Mouse (Mus musculus) splenic B cell, adult 2 months (primary cell): ENCODE data around the gene Cpox.
A peak's percentile ranks its signal among the peaks of the same experiment; 100 is the strongest.
"Not testable (repeated sequence)": the region's sequence is repeated elsewhere in the genome, so short reads cannot be mapped to it uniquely, and the experiment has no call there.

Experiments
- DNase-seq: peaks from one replicate; pipeline ENCODE4 v3.0.0-alpha.2; 2011; ENCODE audit warnings: low read depth, low spot score
- H3K27me3 ChIP-seq: 2 replicates; pipeline ENCODE4 v1.6.1; 2012; ENCODE audit warnings: mild to moderate bottlenecking, low read length, moderate library complexity, mixed read lengths; ENCODE audit not compliant: control insufficient read depth, poor library complexity, insufficient read depth, severe bottlenecking
- H3K36me3 ChIP-seq: 2 replicates; pipeline ENCODE4 v1.6.1; 2012; ENCODE audit warnings: mild to moderate bottlenecking, low read length, moderate library complexity, mixed read lengths; ENCODE audit not compliant: control insufficient read depth, poor library complexity, insufficient read depth, severe bottlenecking

Gene Cpox

DNA sequence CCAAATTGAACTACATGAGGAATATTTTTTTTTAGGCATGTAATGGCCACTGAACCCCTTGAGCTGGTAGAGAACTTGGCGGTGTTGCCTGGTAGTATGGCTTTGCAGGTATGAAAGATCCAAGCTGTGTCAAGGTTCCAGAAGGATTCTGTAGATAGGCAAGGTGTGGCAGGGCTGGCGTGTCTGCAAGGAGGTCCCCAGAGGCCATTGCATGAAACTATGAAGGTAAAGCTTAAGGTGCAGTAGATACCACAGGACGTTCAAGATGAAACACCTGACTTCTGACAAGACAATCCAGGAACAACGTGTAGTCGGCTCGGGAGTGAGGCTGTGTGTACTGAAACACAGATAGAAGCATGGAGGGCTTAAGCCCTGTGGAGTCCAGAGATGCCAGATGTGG, 11.4 kb upstream of the Cpox start:
- no peaks in the 10 kb centered on the region for H3K36me3 ChIP-seq
- no peak for DNase-seq
- no peaks in the 10 kb centered on the region for H3K27me3 ChIP-seq

GRCm38 (mm10) chr16:58661826-58662225, 8.3 kb upstream of the Cpox start:
- no peaks in the 10 kb centered on the region for H3K27me3 ChIP-seq
- no peaks in the 10 kb centered on the region for H3K36me3 ChIP-seq
- DNase-seq, result no peak

GRCm38 (mm10) chr16:58662287-58662791, 7.8 kb upstream of the Cpox start:
- no peak for DNase-seq
- H3K36me3 ChIP-seq, result no peaks in the 10 kb centered on the region
- H3K27me3 ChIP-seq, result no peaks in the 10 kb centered on the region

GRCm38 (mm10) chr16:58663021-58663420, 7.1 kb upstream of the Cpox start:
- Histone ChIP-seq H3K36me3 (no peaks in the 10 kb centered on the region), H3K27me3 (no peaks in the 10 kb centered on the region)
- DNase-seq, result peak; percentile 61

DNA sequence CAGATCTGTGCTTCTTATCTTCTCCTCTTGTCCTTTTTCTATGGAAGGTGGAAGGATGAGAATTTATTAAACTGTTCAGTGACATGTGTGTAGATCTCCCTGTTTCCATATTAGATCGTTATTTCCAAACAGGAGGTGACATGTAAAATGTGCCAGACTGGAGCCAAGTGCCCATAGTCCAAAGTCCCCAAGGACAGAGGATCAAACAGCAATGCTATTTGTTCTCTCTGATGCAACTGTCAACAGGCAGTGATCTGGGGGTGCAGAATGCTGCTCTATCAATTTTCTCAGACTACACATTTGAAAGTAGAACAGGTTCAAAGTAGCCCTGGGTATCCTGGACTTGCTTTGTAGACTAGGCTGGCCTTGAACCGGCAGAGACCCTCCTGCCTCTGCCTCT, 6.3 kb upstream of the Cpox start:
- H3K27me3 ChIP-seq, result no peaks in the 10 kb centered on the region
- DNase-seq, result no peak
- H3K36me3 ChIP-seq, result no peaks in the 10 kb centered on the region

GRCm38 (mm10) chr16:58665137-58665536, 5.0 kb upstream of the Cpox start:
- not testable (repeated sequence) for H3K36me3 ChIP-seq, H3K27me3 ChIP-seq, DNase-seq

- DNase-seq, H3K36me3 ChIP-seq, H3K27me3 ChIP-seq: not testable (repeated sequence)
These were observed 3.4 kb upstream of the Cpox start for GRCm38 (mm10) chr16:58666681-58667080.

DNA sequence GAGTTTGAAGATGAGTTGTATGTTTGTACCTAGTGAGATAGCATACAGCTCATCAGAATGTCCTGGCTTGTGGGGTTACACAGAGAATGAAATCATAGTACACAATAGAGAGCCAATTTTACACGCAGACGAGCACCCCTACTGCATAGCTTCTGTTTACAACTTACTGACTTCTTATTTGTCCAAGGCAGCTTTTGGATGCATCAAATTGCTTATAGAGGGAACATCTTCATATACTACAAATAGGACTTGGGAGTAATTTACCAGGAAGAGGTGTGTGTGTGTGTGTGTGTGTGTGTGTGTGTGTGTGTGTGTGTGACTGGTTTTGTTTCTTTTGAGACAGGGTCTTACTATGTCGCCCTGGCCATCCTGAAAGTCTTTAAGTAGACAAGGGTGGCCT, 1.5 kb upstream of the Cpox start:
- DNase-seq, result no peak
- Histone ChIP-seq H3K36me3 (no peaks in the 10 kb centered on the region), H3K27me3 (no peaks in the 10 kb centered on the region)

DNA sequence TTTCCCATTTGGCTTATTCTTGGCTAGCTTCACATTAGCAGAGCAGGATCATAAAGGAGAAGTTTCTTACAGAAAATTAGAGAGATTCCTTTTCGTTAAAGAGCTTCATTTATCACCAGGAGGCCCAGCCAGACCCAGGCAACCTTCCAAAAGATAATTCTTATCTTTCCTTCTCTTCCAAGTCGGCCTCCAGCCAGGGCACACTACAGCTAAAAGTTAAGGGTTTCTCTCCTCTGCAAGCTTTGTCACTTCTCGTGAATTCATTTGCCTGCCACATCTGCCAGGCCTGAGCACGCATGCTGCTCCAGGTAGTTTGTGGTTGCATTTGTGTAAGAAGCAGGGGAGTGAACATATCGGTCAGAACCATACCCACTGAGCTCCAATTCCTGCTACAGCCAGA, 828 bp upstream of the Cpox start:
- Histone ChIP-seq H3K36me3 (no peaks in the 10 kb centered on the region), H3K27me3 (no peaks in the 10 kb centered on the region)
- DNase-seq, result no peak

DNA sequence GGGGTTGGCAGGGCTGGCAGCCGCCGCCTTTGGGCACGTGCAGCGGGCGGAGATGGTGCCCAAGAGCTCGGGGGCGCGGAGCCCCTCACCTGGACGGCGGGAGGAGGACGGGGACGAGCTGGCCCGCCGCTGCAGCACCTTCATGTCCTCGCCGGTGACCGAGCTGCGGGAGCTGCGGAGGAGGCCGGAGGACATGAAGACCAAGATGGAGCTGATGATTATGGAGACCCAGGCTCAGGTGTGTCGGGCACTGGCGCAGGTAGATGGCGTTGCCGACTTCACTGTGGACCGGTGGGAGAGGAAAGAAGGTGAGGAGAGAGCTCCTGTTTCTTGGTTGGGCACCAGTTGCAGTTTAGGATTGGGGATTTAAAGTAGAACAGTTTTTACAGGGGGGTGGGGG, 551 bp downstream of the Cpox start:
- no peaks in the 10 kb centered on the region for H3K27me3 ChIP-seq
- peak; percentile 27 for DNase-seq

GRCm38 (mm10) chr16:58671212-58671985, 1.3 kb downstream of the Cpox start:
- DNase-seq, result no peak
- no peaks in the 10 kb centered on the region for H3K27me3 ChIP-seq

More for the DNA sequence above, 551 bp downstream of the Cpox start:
- H3K36me3 ChIP-seq, result no peaks in the 10 kb centered on the region

DNA sequence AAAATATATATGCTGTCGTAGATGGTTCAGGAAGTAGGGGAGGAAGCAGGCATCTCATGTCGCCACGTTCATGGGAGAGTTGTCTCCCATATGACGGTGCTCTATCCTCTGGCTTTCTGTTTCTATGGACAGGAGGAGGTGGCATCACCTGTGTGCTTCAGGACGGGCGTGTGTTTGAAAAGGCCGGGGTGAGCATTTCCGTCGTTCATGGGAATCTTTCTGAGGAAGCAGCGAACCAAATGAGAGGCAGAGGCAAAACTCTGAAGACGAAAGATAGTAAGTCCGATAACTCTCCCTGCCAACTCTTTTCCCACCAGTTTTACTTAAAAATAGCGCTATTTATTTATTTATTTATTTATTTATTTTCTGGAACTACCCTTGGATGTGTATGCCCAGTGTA, 2.3 kb downstream of the Cpox start:
- Histone ChIP-seq H3K36me3 (no peaks in the 10 kb centered on the region; the same call in 1 of the 2 replicates), H3K27me3 (no peaks in the 10 kb centered on the region)
- no peak for DNase-seq

More at GRCm38 (mm10) chr16:58671212-58671985, 1.3 kb downstream of the Cpox start:
- H3K36me3 ChIP-seq, result no peaks in the 10 kb centered on the region; the same call in 1 of the 2 replicates

DNA sequence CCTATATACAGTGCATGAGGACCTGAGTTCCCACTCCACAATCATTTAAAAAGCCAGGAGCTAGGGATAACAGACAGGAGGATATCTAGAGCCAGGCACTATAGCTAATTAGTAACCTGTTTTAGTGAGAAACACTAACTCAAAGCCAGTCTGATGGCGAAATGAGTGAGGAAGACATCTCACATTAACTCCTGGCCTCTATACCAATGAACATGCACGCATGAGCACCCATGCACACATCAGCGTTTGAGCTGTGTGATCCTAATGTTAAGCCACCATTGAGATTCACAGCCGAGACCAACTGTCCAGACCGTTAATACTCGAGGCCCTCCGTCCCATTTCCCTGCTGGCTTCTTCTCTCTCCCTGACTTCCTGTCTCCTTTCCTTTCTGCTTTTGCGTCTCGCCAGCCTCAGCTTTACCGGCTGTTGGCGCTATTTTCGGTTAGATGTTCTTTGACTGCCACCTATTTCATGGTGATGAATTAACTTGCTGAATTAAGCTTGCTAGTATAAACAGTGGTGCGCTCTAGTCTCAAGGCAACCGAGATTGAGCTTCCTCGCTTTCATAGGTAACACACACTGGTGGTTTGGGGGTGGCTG, 3.8 kb downstream of the Cpox start:
- DNase-seq, result no peak
- Histone ChIP-seq H3K27me3 (no peaks in the 10 kb centered on the region), H3K36me3 (no peaks in the 10 kb centered on the region; the same call in 1 of the 2 replicates)

DNA sequence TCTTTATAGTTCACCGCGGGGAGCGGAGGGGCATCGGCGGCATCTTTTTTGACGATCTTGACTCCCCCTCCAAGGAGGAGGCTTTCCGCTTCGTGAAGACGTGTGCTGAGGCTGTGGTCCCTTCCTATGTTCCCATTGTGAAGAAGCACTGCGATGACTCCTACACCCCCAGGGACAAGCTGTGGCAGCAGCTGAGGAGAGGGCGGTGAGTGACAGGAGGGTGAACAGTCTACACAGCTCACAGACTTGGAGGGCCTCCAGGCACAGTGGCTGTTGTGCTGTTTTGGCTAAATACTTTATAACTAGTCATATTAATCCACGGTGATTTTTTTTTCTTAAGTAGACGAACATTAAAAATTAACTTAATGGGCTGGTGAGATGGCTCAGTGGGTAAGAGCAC, 5.2 kb downstream of the Cpox start:
- H3K36me3 ChIP-seq, result no peaks in the 10 kb centered on the region; the same call in 1 of the 2 replicates
- H3K27me3 ChIP-seq, result no peaks in the 10 kb centered on the region
- no peak for DNase-seq

DNA sequence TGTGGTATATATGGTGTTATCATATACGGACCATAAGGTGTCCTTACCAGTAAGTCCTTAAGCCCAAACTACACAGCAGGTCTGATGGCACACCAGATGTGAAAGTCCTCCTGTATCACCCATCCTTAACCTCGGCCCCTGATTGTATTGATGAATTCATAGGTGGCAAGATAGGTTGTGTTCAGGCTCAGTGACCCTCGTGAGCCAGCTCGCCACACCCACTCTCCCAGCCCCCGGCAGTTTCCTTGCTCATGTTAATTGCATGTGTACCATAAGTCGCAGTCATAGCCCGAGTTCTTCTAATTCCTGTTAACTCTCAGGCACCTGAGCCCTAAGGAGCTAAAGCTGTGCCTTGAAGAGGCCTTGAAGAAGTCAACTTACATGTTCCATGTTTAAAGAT, 6.1 kb downstream of the Cpox start:
- no peaks in the 10 kb centered on the region for H3K27me3 ChIP-seq
- H3K36me3 ChIP-seq, result peaks cover 2% of the 10 kb centered on the region; the same call in 1 of the 2 replicates
- no peak for DNase-seq
